8 mouse cellular contexts compared by ENCODE assay signal in genomic region chr3:83416536-83416935, GRCm38 (mm10).
DNase-seq lines count a peak whose midpoint lies in the region; ATAC-seq lines count a peak whose summit lies in the region.
"Had no signal": no experiment of that assay in that cellular context is flagged by ENCODE, and none has a peak within 500 bp of the region (broad histone marks: within the 10 kb centered on the region; RNA-seq: fewer than 3 reads in every experiment).

No protein-coding gene starts in this region.

- H3K36me3 ChIP-seq in limb, embryonic 10.5 days: no peaks in the 10 kb centered on the region
- H3K36me3 ChIP-seq: liver, embryonic 15.5 days had no signal

- H3K4me3 ChIP-seq in limb, embryonic 10.5 days: no peak overlapping the region
- H3K4me3 ChIP-seq: liver, embryonic 15.5 days had no signal

- H3K4me1 ChIP-seq in limb, embryonic 10.5 days: no peaks in the 10 kb centered on the region
- H3K4me1 ChIP-seq: liver, embryonic 15.5 days had no signal

- H3K27ac ChIP-seq in limb, embryonic 10.5 days: no peak overlapping the region
- H3K27ac ChIP-seq: liver, embryonic 15.5 days had no signal

- no peaks in the 10 kb centered on the region for H3K27me3 ChIP-seq in limb, embryonic 10.5 days (ENCODE audit: low read depth, poor library complexity, severe bottlenecking)
- H3K27me3 ChIP-seq: liver, embryonic 15.5 days had no signal

- DNase-seq in kidney, postnatal 10 days: peak; percentile 55
- no peak for DNase-seq in kidney, adult 18-20 months
- peak; percentile 25 for DNase-seq in ES-CJ7 (ENCODE audit: low read depth, low spot score)
- DNase-seq in adrenal gland, adult 18-20 months (ENCODE audit: low spot score in 2 of 2): peak; percentile 19 to 39
- DNase-seq in limb, embryonic 10.5 days (ENCODE audit: low spot score): peak; percentile 35
- no peak for DNase-seq in spleen, adult 12 weeks (ENCODE audit: low spot score)

- H3K9me3 ChIP-seq in limb, embryonic 10.5 days (replicated peaks): no peaks in the 10 kb centered on the region
- H3K9me3 ChIP-seq: liver, embryonic 15.5 days had no signal

- no peak for ATAC-seq in activated CD4-positive, CD25-positive, alpha-beta regulatory T cell, adult 4 months

Comparison
In these comparisons a context has a peak if more than half of its experiments do, and no peak if none do; other contexts are left out.
1. DNase-seq: peak in kidney, postnatal 10 days (single experiment), ES-CJ7 (single experiment), adrenal gland, adult 18-20 months (2 of 2) and limb, embryonic 10.5 days (single experiment); none in kidney, adult 18-20 months (single experiment) and spleen, adult 12 weeks (single experiment).